Mouse (Mus musculus) olfactory bulb, adult 2 months (tissue): ENCODE results near the gene Magi2. TPM values are rescaled to one million over a fixed set of nuclear protein-coding genes. Genes with fewer than 3 reads are reported as not detected.
"Not testable (repeated sequence)": the region's sequence is repeated elsewhere in the genome, so short reads cannot be mapped to it uniquely, and the experiment has no call there.

Source experiments
- H3K27ac ChIP-seq: fragments of 200-500 bp; 2 replicates; pipeline ENCODE4 v1.5.1; 2012; ENCODE audit warnings: low read depth, low read length; ENCODE audit not compliant: insufficient read depth
- H3K4me1 ChIP-seq: fragments of 200-500 bp; 2 replicates; pipeline ENCODE4 v1.6.1; 2012; ENCODE audit warnings: low read length; ENCODE audit not compliant: control insufficient read depth, insufficient read depth
- H3K4me3 ChIP-seq: fragments of 200-500 bp; 2 replicates; pipeline ENCODE4 v1.5.1; 2012; ENCODE audit warnings: mild to moderate bottlenecking, low read depth, low read length, moderate library complexity; ENCODE audit not compliant: insufficient read depth
- CTCF ChIP-seq: fragments of 200-500 bp; IDR thresholded peaks from 2 replicates; pipeline ENCODE4 v1.5.1; 2012; ENCODE audit warnings: low read depth, mild to moderate bottlenecking, low read length, moderate library complexity; ENCODE audit not compliant: insufficient read depth
- POLR2A ChIP-seq: fragments of 200-500 bp; IDR thresholded peaks from 2 replicates; pipeline ENCODE4 v1.6.1; 2012; ENCODE audit warnings: mild to moderate bottlenecking, low read depth, low read length, moderate library complexity; ENCODE audit not compliant: insufficient read depth
- WGBS: fragments of 180-500 bp; shearing (Covaris S2); methylation state at CpG from one replicate; pipeline ENCODE4 v1.1.7; 2018; 5-methylcytosine and 5-hydroxymethylcytosine counted together
- polyA plus RNA-seq: library from polyadenylated mRNA; stranded (reverse); fragments of >200 nt; gene quantifications from 2 replicates; pipeline ENCODE4 v1.2.4, GENCODE M21; 2012; ENCODE audit warnings: low replicate concordance; ENCODE audit not compliant: missing spikeins, insufficient read depth, insufficient read length

The Magi2 gene
- polyA plus RNA-seq, 1 experiment = not detected

DNA sequence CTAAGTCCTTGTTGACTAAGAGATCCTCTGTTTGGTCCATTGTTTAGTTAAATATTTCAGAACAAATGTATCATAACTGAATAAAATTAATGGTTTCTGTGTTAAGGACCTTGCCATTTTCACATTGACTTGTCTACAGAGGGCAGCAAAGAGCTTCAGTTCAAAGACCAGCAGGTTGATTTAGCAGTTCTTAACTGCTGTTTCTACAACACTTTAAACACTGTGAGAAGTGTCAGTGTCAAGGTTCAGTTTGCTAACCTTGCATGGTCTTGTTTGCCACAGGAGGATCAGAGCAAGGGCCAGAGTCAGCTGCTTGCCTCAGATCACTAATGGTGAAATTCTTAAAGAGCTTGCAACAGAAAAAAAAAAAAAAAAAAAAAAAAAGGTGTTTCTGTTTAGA, 295.3 kb downstream of the Magi2 start:
- Histone ChIP-seq H3K4me3 (no peak overlapping the region), H3K27ac (no peak overlapping the region), H3K4me1 (no peaks in the 10 kb centered on the region)
- TF ChIP-seq CTCF = no peak
- TF ChIP-seq POLR2A = no peak

DNA sequence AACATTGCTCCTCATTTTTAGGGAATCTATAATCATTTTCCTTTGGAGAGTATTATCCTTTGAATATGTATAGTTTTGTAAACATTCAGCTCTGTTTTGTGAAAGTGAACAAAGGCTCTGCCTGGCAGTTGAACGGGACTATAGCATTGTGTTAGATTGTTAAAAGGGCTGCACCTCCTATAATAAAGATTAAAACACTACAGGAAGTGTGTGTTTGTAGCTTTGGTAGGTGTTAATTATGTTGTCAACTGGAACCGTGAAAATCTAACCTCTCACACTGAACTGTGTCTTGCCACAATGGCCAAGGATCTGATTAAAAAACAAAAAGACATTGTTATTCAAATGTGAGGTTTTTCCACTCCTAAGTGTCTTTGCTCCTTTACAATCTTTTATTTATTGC, 312.5 kb downstream of the Magi2 start:
- no peak overlapping the region for H3K27ac ChIP-seq
- no peaks in the 10 kb centered on the region for H3K4me1 ChIP-seq
- TF ChIP-seq POLR2A (no peak), CTCF (no peak)
- H3K4me3 ChIP-seq = no peak overlapping the region
- WGBS = 13% methylated on average over 2 of the region's 2 CpGs

DNA sequence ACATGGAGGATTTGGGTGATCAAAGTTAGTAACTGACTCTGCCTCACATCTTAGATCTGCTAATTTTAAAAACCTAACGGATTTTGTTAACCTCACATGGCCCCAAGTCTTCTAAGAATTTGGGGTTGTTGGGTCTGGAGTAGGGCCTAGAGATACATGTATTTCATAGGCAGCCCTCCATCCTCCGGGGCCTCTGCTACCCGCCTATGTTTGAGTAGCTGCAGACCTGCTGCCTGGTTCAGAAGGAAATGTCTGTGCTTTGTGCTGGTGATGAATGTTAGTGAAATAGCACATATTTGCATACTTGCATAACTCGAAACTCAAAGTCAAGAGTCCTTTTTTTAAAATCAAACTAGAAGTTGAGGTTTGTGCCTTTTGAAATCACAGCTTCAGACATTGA, 319.6 kb downstream of the Magi2 start:
- TF ChIP-seq CTCF = no peak
- no peak for TF ChIP-seq POLR2A
- no peak overlapping the region for H3K4me3 ChIP-seq
- H3K4me1 ChIP-seq = no peaks in the 10 kb centered on the region
- WGBS = 87% methylated on average over 4 of the region's 4 CpGs
- H3K27ac ChIP-seq = no peak overlapping the region

DNA sequence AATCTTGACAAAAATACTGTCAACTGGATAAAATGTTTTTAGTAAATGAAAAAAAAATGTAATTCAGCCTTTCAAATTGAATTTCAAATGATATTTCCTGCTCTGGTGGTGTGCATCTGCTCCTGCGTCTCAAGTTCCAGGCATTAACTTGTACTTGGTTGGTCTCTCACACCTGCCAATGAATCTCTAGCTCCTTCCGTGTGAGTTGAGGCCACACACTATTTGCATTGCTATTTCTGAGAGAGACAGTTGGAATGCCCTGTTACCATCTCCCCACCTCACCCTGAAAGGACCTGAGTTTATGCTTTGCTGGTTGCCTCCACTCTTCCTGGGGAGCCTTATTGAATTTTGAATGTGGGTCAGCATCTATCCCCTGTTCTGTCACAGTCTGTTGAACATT, 320.1 kb downstream of the Magi2 start:
- TF ChIP-seq POLR2A (no peak), CTCF (no peak)
- Histone ChIP-seq H3K27ac (no peak overlapping the region), H3K4me3 (no peak overlapping the region), H3K4me1 (no peaks in the 10 kb centered on the region)
- whole genome bisulfite sequencing = 85% methylated on average over 2 of the region's 2 CpGs

DNA sequence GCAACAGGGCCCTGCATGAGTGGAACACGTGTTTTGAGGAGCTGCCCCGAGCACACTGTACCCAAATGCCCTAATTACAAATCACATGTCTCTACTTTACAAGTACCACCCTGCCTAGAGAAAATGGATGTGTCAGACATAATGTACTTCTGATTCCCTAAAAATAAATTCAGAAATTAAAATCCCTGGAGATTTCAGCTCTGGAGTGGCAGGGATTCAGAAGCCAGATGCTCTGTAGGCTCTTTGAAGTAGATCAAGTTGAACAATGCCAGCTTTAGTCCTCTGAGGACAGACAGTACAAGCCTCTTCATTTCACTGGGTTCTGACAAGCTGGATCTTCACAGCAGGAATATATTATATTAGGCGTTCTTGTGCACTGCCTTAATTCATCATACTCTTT, 326.7 kb downstream of the Magi2 start:
- no peak overlapping the region for H3K27ac ChIP-seq
- WGBS = 69% methylated on average over 3 of the region's 3 CpGs
- no peaks in the 10 kb centered on the region for H3K4me1 ChIP-seq
- H3K4me3 ChIP-seq = no peak overlapping the region
- TF ChIP-seq CTCF (no peak), POLR2A (no peak)

DNA sequence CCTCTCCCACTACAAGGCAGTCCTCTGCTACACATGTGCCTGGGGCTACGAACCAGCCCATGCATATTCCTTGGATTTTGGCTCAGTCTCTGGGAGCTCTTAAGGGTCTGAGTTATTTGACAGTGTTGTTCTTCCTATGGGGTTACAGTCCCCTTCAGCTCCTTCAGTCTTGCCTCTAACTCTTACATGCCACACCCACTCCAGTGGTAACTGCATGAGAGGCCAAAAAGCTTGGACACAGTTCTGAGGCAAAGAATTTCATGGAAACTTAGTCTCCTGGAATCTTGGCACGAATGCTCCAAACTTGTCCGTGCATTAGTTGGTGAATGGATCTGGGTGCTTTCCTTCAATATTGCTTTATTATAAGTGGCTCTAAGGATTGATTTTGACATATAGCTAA, 338.8 kb downstream of the Magi2 start:
- TF ChIP-seq CTCF = no peak
- no peak for TF ChIP-seq POLR2A
- no peaks in the 10 kb centered on the region for H3K4me1 ChIP-seq
- 85% methylated on average over 3 of the region's 3 CpGs for WGBS
- H3K4me3 ChIP-seq = no peak overlapping the region
- H3K27ac ChIP-seq = no peak overlapping the region

DNA sequence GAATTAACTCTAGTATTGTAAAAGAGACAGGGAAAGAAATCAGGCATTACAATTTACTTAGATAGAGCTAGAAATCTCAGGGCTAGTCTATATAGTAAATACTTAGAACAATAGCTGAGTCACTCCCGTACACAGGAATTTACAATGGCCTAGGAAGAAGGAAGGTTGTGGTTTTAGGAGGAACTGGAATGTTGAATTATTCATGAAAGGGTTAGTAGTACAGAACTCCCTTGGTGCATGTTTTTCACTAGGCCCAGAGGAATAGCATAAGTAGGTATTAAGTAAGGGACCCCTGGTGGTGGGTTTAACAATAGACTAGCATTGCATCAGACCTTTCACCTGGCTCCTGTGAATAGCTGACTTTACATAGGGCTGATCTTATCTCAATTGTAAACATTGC, 339.3 kb downstream of the Magi2 start:
- not testable (repeated sequence) for H3K4me1 ChIP-seq, H3K4me3 ChIP-seq, H3K27ac ChIP-seq
- 71% methylated on average over 1 of the region's 1 CpGs for WGBS

DNA sequence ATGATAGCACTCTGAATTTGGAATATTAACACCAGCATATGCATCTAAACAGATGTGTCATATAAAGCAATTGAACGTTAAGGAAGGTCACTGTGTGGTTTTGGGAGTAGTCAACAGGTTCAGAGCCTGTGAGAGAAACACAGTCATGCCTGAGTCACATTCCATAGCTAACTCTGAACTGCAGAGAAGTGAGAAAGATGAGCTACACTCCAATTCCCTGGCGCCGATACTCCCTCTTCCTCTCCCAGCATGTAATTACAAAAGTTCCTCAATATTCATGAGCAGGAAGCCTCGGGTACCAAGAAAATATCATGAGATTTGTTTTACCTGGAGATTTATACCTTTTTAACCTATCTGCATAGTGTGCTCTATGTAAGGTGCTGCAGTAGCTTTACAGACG, 380.9 kb downstream of the Magi2 start:
- WGBS = 52% methylated on average over 5 of the region's 5 CpGs
- TF ChIP-seq CTCF = no peak
- no peak for TF ChIP-seq POLR2A

DNA sequence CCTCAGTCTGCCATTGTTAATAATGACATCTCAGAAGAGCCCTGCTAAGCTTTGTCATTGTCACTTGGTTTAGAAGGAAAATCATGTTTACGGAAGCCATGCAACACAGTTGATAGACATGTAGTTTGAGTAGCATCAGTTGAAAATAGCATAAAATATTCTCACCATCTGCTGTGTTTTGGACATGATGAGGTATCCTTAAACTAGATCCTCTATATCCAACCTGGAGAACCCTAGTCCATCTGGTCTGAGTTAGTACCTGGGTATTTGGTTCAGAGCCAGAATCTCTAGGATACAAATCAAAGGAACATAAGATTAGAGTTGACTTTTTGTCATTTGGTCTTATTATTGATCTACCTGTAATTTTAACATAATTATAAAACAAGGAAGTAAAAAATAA, 385.0 kb downstream of the Magi2 start:
- WGBS = 96% methylated on average over 1 of the region's 1 CpGs
- Histone ChIP-seq H3K4me3 (no peak overlapping the region), H3K27ac (no peak overlapping the region), H3K4me1 (no peaks in the 10 kb centered on the region)
- TF ChIP-seq CTCF (no peak), POLR2A (no peak)

More for the DNA sequence above, 380.9 kb downstream of the Magi2 start:
- H3K4me1 ChIP-seq = no peaks in the 10 kb centered on the region
- no peak overlapping the region for H3K4me3 ChIP-seq
- no peak overlapping the region for H3K27ac ChIP-seq

DNA sequence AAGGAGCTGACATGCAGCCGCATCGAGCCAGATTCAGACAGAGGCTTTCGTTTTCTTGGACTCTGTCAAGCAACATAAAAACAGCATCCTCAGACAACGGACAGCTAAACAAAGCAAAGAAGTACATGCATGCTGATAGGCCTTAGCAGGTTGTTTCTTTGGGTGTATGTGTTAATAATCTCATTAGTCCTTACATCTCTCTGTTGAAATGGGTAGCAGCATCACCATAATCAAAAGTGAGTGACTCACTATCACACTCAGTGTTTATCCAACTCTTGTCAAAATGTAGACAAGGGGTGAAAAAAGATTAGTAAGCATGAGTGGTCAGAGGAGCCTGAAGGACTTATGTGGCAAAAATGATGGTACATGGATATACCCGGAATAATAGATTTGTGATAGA, 394.8 kb downstream of the Magi2 start:
- WGBS = 78% methylated on average over 5 of the region's 5 CpGs
- no peak overlapping the region for H3K4me3 ChIP-seq
- no peak overlapping the region for H3K27ac ChIP-seq
- H3K4me1 ChIP-seq = no peaks in the 10 kb centered on the region
- TF ChIP-seq POLR2A (no peak), CTCF (no peak)

DNA sequence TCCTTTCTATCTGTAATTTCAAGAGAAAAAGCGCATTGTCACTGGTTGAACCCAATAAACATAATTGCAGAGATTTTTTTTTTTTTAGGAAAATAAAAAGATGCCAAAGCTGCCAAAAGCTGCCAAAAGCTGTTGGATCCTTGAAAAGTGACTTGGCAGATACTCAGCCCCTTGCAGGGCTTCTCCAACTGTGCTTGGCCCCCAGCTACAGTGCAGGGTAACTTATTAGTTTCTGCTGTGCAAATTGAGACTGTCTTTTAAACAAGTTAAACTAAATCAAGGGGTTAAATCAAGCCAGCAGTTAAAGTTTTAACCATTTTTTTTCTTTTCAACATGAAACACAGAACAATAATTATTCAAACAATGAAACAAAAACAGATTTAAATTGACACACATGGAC, 407.1 kb downstream of the Magi2 start:
- 86% methylated on average over 1 of the region's 1 CpGs for WGBS
- H3K4me3 ChIP-seq = no peak overlapping the region

More for the DNA sequence above, 407.1 kb downstream of the Magi2 start:
- no peaks in the 10 kb centered on the region for H3K4me1 ChIP-seq
- TF ChIP-seq CTCF = no peak
- TF ChIP-seq POLR2A = no peak
- no peak overlapping the region for H3K27ac ChIP-seq
